Mouse (Mus musculus): Measurements from ENCODE around the gene Prrx2. TPM values are rescaled to one million over a fixed set of nuclear protein-coding genes. Genes with fewer than 3 reads are reported as not detected.

Prrx2 gene
- polyA plus RNA-seq, 1 experiment, result 1.0 TPM

DNA sequence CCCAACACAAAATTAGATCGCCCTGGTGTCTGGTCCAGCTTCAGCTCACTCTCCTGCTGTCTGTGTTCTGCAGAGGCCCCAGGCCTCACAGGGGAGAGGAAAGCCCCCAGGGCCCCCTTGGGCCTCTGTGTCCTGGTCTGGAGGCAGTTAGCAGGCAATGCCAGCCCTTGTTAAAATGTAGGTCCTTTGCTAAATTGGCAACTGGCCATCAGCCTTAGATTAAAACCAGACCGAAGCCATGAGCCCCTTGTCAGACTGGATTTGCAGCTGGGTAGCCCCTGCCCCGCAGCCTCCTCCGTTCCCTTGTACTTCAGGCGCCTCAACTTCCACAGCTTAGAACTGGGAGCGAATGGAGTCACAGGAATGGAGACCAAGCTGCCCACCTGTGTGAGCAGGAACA lies 37.9 kb downstream of the Prrx2 start:
- H3K27ac ChIP-seq (ENCODE audit: control insufficient read depth, insufficient read depth, low read depth, low read length), result no peak overlapping the region
- H3K4me3 ChIP-seq (ENCODE audit: control insufficient read depth, low read depth, low read length), result no peak overlapping the region
- no peak for TF ChIP-seq POLR2A (IDR thresholded peaks at IDR 0.05; ENCODE audit: control insufficient read depth, low read depth, low read length)
- TF ChIP-seq CTCF (IDR thresholded peaks at IDR 0.05; ENCODE audit: control insufficient read depth, insufficient read depth, insufficient replicate concordance, low read depth, low read length), result no peak
- no peaks in the 10 kb centered on the region for H3K4me1 ChIP-seq (ENCODE audit: control insufficient read depth, insufficient read depth, low read length)
- no peaks in the 10 kb centered on the region for H3K27me3 ChIP-seq (ENCODE audit: control insufficient read depth, insufficient read depth, low read length)
- H3K36me3 ChIP-seq (ENCODE audit: control insufficient read depth, insufficient read depth, low read length), result no peaks in the 10 kb centered on the region

DNA sequence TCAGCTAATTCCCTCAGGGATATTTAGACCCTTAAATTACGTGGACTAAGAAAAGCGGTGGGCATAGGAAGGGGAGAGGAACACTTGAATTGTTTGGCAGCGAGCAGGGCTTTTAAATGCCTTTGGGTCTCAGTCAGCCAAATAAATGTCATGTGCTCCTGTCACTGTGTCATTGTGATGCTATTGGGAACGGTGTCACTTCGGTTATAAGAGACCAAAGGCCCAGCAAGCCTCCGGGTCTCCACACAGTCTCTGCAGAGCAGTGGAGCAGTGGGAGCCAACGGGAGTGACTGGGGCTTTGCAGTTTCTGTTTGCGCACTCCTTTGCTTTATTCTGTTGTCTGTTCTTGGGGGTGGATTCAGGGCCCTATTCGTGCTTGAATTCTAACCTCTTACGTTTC lies 39.7 kb downstream of the Prrx2 start:
- Histone ChIP-seq H3K27ac (ENCODE audit: control insufficient read depth, insufficient read depth, low read depth, low read length) (no peak overlapping the region), H3K4me1 (ENCODE audit: control insufficient read depth, insufficient read depth, low read length) (no peaks in the 10 kb centered on the region), H3K36me3 (ENCODE audit: control insufficient read depth, insufficient read depth, low read length) (no peaks in the 10 kb centered on the region), H3K27me3 (ENCODE audit: control insufficient read depth, insufficient read depth, low read length) (no peaks in the 10 kb centered on the region), H3K4me3 (ENCODE audit: control insufficient read depth, low read depth, low read length) (no peak overlapping the region)
- TF ChIP-seq POLR2A (IDR thresholded peaks at IDR 0.05; ENCODE audit: control insufficient read depth, low read depth, low read length), result no peak
- TF ChIP-seq CTCF (IDR thresholded peaks at IDR 0.05; ENCODE audit: control insufficient read depth, insufficient read depth, insufficient replicate concordance, low read depth, low read length), result no peak

GRCm38 (mm10) chr2:30875096-30875495 lies 40.3 kb downstream of the Prrx2 start:
- no peaks in the 10 kb centered on the region for H3K27me3 ChIP-seq (ENCODE audit: control insufficient read depth, insufficient read depth, low read length)
- H3K4me3 ChIP-seq (ENCODE audit: control insufficient read depth, low read depth, low read length), result no peak overlapping the region
- TF ChIP-seq CTCF (IDR thresholded peaks at IDR 0.05; ENCODE audit: control insufficient read depth, insufficient read depth, insufficient replicate concordance, low read depth, low read length), result no peak
- TF ChIP-seq POLR2A (IDR thresholded peaks at IDR 0.05; ENCODE audit: control insufficient read depth, low read depth, low read length), result no peak
- no peaks in the 10 kb centered on the region for H3K4me1 ChIP-seq (ENCODE audit: control insufficient read depth, insufficient read depth, low read length)
- no peak overlapping the region for H3K27ac ChIP-seq (ENCODE audit: control insufficient read depth, insufficient read depth, low read depth, low read length)
- no peaks in the 10 kb centered on the region for H3K36me3 ChIP-seq (ENCODE audit: control insufficient read depth, insufficient read depth, low read length)

- TF ChIP-seq CTCF (IDR thresholded peaks at IDR 0.05; ENCODE audit: control insufficient read depth, insufficient read depth, insufficient replicate concordance, low read depth, low read length) (no peak), POLR2A (IDR thresholded peaks at IDR 0.05; ENCODE audit: control insufficient read depth, low read depth, low read length) (no peak)
- Histone ChIP-seq H3K4me3 (ENCODE audit: control insufficient read depth, low read depth, low read length) (no peak overlapping the region), H3K4me1 (ENCODE audit: control insufficient read depth, insufficient read depth, low read length) (no peaks in the 10 kb centered on the region), H3K27ac (ENCODE audit: control insufficient read depth, insufficient read depth, low read depth, low read length) (no peak overlapping the region), H3K36me3 (ENCODE audit: control insufficient read depth, insufficient read depth, low read length) (no peaks in the 10 kb centered on the region), H3K27me3 (ENCODE audit: control insufficient read depth, insufficient read depth, low read length) (no peaks in the 10 kb centered on the region)
Measured at GRCm38 (mm10) chr2:30875621-30876432, 41.1 kb downstream of the Prrx2 start.

- Histone ChIP-seq H3K4me1 (ENCODE audit: control insufficient read depth, insufficient read depth, low read length) (no peaks in the 10 kb centered on the region), H3K27me3 (ENCODE audit: control insufficient read depth, insufficient read depth, low read length) (no peaks in the 10 kb centered on the region), H3K4me3 (ENCODE audit: control insufficient read depth, low read depth, low read length) (no peak overlapping the region), H3K27ac (ENCODE audit: control insufficient read depth, insufficient read depth, low read depth, low read length) (no peak overlapping the region), H3K36me3 (ENCODE audit: control insufficient read depth, insufficient read depth, low read length) (no peaks in the 10 kb centered on the region)
- no peak for TF ChIP-seq CTCF (IDR thresholded peaks at IDR 0.05; ENCODE audit: control insufficient read depth, insufficient read depth, insufficient replicate concordance, low read depth, low read length)
- no peak for TF ChIP-seq POLR2A (IDR thresholded peaks at IDR 0.05; ENCODE audit: control insufficient read depth, low read depth, low read length)
Measured at GRCm38 (mm10) chr2:30879481-30879880, 44.7 kb downstream of the Prrx2 start.

GRCm38 (mm10) chr2:30881215-30881614 lies 46.4 kb downstream of the Prrx2 start:
- no peak overlapping the region for H3K27ac ChIP-seq (ENCODE audit: control insufficient read depth, insufficient read depth, low read depth, low read length)
- no peaks in the 10 kb centered on the region for H3K36me3 ChIP-seq (ENCODE audit: control insufficient read depth, insufficient read depth, low read length)
- no peak for TF ChIP-seq POLR2A (IDR thresholded peaks at IDR 0.05; ENCODE audit: control insufficient read depth, low read depth, low read length)
- TF ChIP-seq CTCF (IDR thresholded peaks at IDR 0.05; ENCODE audit: control insufficient read depth, insufficient read depth, insufficient replicate concordance, low read depth, low read length), result no peak
- no peaks in the 10 kb centered on the region for H3K4me1 ChIP-seq (ENCODE audit: control insufficient read depth, insufficient read depth, low read length)
- no peak overlapping the region for H3K4me3 ChIP-seq (ENCODE audit: control insufficient read depth, low read depth, low read length)
- no peaks in the 10 kb centered on the region for H3K27me3 ChIP-seq (ENCODE audit: control insufficient read depth, insufficient read depth, low read length)

DNA sequence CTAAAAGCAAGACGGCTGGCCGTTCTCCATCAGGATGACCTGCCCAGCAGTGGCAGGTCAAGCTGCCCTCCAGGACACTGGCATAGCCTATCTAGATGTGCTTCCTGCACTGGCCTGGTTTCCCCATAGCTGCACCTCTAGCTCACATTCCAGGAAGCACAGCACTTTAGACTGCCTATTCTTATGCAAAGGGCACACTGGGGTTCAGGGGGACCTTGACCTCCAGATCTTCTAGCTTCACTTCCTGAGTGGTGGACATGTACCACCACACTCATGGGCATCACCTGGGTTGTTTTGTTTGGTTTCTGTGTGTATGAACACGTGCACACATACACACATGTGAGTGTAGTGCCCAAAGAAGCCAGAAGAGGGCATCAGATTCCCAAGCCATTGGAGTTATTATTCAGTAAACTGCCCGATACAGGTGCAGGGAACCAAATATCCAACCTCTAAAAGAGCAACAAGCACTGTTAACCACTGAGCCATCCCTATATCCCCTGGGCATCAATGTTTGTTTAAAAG lies 50.1 kb downstream of the Prrx2 start:
- Histone ChIP-seq H3K27ac (ENCODE audit: control insufficient read depth, insufficient read depth, low read depth, low read length) (no peak overlapping the region), H3K27me3 (ENCODE audit: control insufficient read depth, insufficient read depth, low read length) (no peaks in the 10 kb centered on the region), H3K4me1 (ENCODE audit: control insufficient read depth, insufficient read depth, low read length) (no peaks in the 10 kb centered on the region), H3K36me3 (ENCODE audit: control insufficient read depth, insufficient read depth, low read length) (no peaks in the 10 kb centered on the region), H3K4me3 (ENCODE audit: control insufficient read depth, low read depth, low read length) (no peak overlapping the region)
- no peak for TF ChIP-seq POLR2A (IDR thresholded peaks at IDR 0.05; ENCODE audit: control insufficient read depth, low read depth, low read length)
- TF ChIP-seq CTCF (IDR thresholded peaks at IDR 0.05; ENCODE audit: control insufficient read depth, insufficient read depth, insufficient replicate concordance, low read depth, low read length), result no peak

Measured in testis, adult 2 months (tissue).